Mouse (Mus musculus) hindbrain, embryonic 15.5 days (tissue): ENCODE measurements around the gene Tmem62. TPM values are rescaled to one million over a fixed set of nuclear protein-coding genes. Genes with fewer than 3 reads are reported as not detected.
A peak's percentile ranks its signal among the peaks of the same experiment; 100 is the strongest.
"Not testable (repeated sequence)": the region's sequence is repeated elsewhere in the genome, so short reads cannot be mapped to it uniquely, and the experiment has no call there.

ENCODE experiments used
- ATAC-seq: fragments of 200-750 bp; cut with Nextera tagmentation; 2 replicates; pipeline ENCODE4 v1.8.0; 2017; ENCODE audit warnings: low read depth, moderate number of reproducible peaks, moderate TSS enrichment; ENCODE audit not compliant: low FRiP score
- H3K27ac ChIP-seq: fragments of 300-500 bp; sonication (generic); replicated peaks from 2 replicates; pipeline ENCODE4 v1.5.1; 2015; ENCODE audit warnings: mild to moderate bottlenecking, inconsistent platforms
- H3K27me3 ChIP-seq: fragments of 300-500 bp; sonication (generic); 2 replicates; pipeline ENCODE4 v1.6.1; 2015; ENCODE audit warnings: control low read depth, inconsistent platforms
- H3K36me3 ChIP-seq: fragments of 300-500 bp; sonication (generic); 2 replicates; pipeline ENCODE4 v1.6.1; 2015; ENCODE audit warnings: control low read depth, inconsistent platforms
- H3K4me1 ChIP-seq: fragments of 300-500 bp; sonication (generic); replicated peaks from 2 replicates; pipeline ENCODE4 v1.6.1; 2015; ENCODE audit warnings: control low read depth, inconsistent platforms
- H3K4me2 ChIP-seq: fragments of 300-500 bp; sonication (generic); 2 replicates; pipeline ENCODE4 v1.6.1; 2015; ENCODE audit warnings: moderate library complexity, mild to moderate bottlenecking, inconsistent platforms
- H3K4me3 ChIP-seq: fragments of 300-500 bp; sonication (generic); 2 replicates; pipeline ENCODE4 v1.5.1; 2015; ENCODE audit warnings: mild to moderate bottlenecking, inconsistent platforms
- H3K9ac ChIP-seq: fragments of 300-500 bp; sonication (generic); 2 replicates; pipeline ENCODE4 v1.6.1; 2015; ENCODE audit warnings: inconsistent platforms
- H3K9me3 ChIP-seq: fragments of 300-500 bp; sonication (generic); 2 replicates; pipeline ENCODE4 v1.6.1; 2016; ENCODE audit warnings: control low read depth, inconsistent platforms
- WGBS: fragments of 180-500 bp; shearing (Covaris S2); methylation state at CpG from one replicate; pipeline ENCODE4 v1.1.7; 2015; 5-methylcytosine and 5-hydroxymethylcytosine counted together
- polyA plus RNA-seq: library from polyadenylated mRNA; unstranded; fragments of >200 nt; fragmentation: Nextera tagmentation; extraction: Ambion mirVana; gene quantifications from 2 replicates; pipeline ENCODE4 v1.2.1, GENCODE M21; 2015

The Tmem62 gene
- polyA plus RNA-seq, 1 experiment from 2014 or later = 14.1 TPM

DNA sequence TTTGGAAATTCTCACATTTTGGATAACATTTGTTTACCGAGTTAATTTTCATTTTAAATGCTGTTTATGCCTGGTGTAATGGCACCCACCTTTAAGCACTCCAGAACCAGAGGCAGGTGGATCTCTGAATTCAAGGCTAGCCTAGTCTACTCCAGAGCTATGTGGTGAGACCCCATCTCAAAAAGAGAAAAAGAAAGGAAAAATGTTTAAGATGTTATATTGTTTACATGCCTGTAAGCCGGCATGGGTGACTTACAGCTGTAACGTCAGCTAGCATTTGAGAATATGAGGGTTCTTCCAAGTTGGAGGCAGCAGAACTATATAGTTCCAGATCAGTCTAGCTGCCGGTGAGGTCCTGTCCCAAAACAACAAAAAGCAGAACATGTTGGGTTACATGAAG, 5.1 kb upstream of the Tmem62 start:
- 90% methylated on average over 4 of the region's 4 CpGs for WGBS
- Histone ChIP-seq H3K27me3 (no peaks in the 10 kb centered on the region), H3K4me2 (no peak overlapping the region), H3K4me1 (peaks cover 33% of the 10 kb centered on the region), H3K4me3 (no peak overlapping the region), H3K9ac (no peak overlapping the region), H3K36me3 (no peaks in the 10 kb centered on the region), H3K27ac (no peak overlapping the region), H3K9me3 (no peaks in the 10 kb centered on the region)
- no peak for ATAC-seq

DNA sequence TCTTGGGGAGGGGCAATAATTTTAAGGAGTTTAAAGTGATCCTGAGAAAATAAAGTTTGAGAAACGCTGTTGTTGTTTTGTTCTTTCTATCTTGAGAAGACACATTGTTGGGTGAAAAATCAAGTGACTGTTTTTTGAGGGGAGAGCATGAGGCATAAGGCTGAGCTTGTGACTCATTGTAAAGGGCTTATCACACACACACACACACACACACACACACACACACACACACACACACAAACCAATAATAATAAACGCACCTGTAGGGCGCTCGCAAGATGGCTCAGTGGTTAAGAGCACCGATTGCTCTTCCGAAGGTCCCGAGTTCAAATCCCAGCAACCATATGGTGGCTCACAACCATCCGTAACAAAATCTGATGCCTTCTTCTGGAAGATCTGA, 4.6 kb upstream of the Tmem62 start:
- not testable (repeated sequence) for H3K9me3 ChIP-seq, H3K4me2 ChIP-seq, H3K27me3 ChIP-seq, H3K4me3 ChIP-seq, H3K36me3 ChIP-seq, H3K27ac ChIP-seq, ATAC-seq, H3K9ac ChIP-seq
- whole genome bisulfite sequencing = 97% methylated on average over 8 of the region's 8 CpGs
- H3K4me1 ChIP-seq = peaks cover 33% of the 10 kb centered on the region

DNA sequence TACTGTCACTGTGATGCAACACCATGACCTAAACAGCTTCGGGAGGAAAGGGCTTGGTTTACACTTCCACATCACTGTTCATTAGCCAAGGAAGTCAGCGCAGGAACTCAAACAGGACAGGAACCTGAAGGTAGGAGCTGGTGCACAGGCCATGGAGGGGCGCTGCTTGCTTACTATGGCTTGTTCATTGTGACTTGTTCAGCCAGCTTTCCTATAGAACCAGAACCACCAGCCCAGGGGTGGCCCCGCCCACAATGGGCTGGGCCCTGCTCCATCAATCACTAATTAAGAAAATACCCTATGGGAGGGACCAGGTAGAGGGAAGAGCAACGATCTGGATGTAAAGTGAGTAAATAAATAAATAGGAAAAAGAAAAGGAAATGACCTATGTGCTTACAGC, 3.9 kb upstream of the Tmem62 start:
- 21% methylated on average over 5 of the region's 5 CpGs for WGBS
- ATAC-seq = no peak
- peaks cover 32% of the 10 kb centered on the region for H3K4me1 ChIP-seq
- H3K36me3 ChIP-seq = no peaks in the 10 kb centered on the region
- H3K27me3 ChIP-seq = no peaks in the 10 kb centered on the region
- H3K9me3 ChIP-seq = no peaks in the 10 kb centered on the region
- H3K9ac ChIP-seq = no peak overlapping the region
- peak overlapping the region; percentile 4; the same call in 1 of the 2 replicates for H3K4me2 ChIP-seq
- no peak overlapping the region for H3K4me3 ChIP-seq
- H3K27ac ChIP-seq = no peak overlapping the region

DNA sequence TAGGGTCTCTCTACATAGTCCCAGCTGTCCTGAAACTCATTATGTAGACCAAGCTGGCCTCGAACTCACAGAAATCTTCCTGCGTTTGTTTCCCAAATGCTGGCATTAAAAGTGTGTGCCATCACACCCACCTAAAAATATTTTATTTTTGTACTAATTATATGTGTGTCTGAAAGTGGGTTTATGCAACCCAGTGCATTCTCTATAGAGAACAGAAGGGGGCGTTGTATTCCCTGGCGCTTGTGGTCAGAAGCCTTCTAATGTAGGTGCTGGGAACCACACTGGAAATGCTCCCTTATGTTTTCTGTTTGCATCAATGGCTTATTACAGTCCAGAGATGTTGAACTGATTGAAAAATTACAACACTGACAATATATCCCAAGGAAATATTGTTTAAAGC, 509 bp upstream of the Tmem62 start:
- no peak overlapping the region for H3K4me3 ChIP-seq
- no peaks in the 10 kb centered on the region for H3K9me3 ChIP-seq
- no peak for ATAC-seq
- H3K4me1 ChIP-seq = peaks cover 19% of the 10 kb centered on the region
- 51% methylated on average over 4 of the region's 4 CpGs for WGBS
- H3K36me3 ChIP-seq = 0 out of 2 replicates have a peak, but pooled peaks cover 4% of the 10 kb centered on the region
- no peak overlapping the region for H3K9ac ChIP-seq
- no peak overlapping the region for H3K27ac ChIP-seq
- no peaks in the 10 kb centered on the region for H3K27me3 ChIP-seq
- peak overlapping the region; percentile 93 for H3K4me2 ChIP-seq

DNA sequence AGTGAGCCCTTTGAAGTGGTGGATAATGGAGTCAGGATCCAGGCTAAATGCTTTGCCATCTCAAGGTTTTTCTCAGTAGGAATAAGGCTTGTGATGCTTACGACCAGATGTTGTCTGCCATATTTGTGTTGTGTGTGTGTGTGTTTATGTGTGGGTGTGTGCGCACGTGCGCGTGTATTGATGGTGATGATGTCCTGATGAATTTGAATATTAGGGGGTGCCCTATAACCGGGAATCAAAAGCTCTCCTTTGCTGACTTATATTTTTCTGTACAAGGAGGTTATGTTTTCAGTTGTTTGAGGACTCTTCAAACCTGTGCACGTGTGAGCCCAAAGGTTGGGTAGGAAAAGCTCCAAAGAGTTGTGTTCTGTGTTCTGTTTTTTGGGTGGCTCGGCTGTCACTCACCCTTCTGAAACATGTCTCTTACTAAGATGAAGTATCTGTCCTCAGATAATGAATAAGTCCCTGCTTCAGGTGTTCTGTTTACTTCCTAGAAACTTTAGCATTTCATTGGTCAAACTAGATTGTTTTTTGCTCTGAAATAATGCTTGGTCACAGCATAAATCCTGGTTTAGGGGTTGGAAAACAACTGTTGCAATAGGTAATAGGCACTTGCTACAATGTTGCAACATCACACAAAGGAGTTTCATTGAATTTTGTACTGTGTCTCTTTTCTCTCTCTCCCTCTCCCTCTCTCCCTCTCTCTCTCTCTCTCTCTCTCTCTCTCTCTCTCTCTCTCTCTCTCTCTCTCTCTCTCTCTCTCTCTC, 1.3 kb downstream of the Tmem62 start:
- Histone ChIP-seq H3K9ac (peak overlapping the region; percentile 88), H3K27me3 (no peaks in the 10 kb centered on the region), H3K4me3 (peak overlapping the region; percentile 79), H3K36me3 (0 out of 2 replicates have a peak, but pooled peaks cover 11% of the 10 kb centered on the region), H3K4me2 (peak overlapping the region; percentile 93), H3K27ac (peak overlapping the region; percentile 89), H3K9me3 (no peaks in the 10 kb centered on the region), H3K4me1 (peaks cover 13% of the 10 kb centered on the region)
- no peak for ATAC-seq
- WGBS = 83% methylated on average over 8 of the region's 8 CpGs

DNA sequence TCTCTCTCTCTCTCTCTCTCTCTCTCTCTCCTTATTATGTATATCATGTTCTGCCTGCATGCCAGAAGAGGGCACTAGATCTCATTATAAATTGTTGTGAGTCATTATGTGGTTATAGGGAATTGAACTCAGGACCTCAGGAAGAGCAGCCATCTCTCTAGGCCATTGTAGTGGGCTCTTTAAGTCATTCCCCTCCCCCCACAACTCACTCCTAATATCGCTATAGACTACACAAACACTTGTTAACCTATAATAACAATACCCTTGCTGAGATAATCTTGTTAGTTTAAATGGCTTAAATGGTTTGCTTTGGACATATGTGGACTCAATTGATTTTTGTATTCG, 1.8 kb downstream of the Tmem62 start:
- no peaks in the 10 kb centered on the region for H3K27me3 ChIP-seq
- no peak for ATAC-seq
- H3K27ac ChIP-seq = no peak overlapping the region
- H3K9ac ChIP-seq = no peak overlapping the region
- H3K4me2 ChIP-seq = no peak overlapping the region
- peaks cover 13% of the 10 kb centered on the region for H3K4me1 ChIP-seq
- H3K4me3 ChIP-seq = no peak overlapping the region
- H3K9me3 ChIP-seq = no peaks in the 10 kb centered on the region
- WGBS = 54% methylated on average over 2 of the region's 2 CpGs
- H3K36me3 ChIP-seq = 0 out of 2 replicates have a peak, but pooled peaks cover 11% of the 10 kb centered on the region

DNA sequence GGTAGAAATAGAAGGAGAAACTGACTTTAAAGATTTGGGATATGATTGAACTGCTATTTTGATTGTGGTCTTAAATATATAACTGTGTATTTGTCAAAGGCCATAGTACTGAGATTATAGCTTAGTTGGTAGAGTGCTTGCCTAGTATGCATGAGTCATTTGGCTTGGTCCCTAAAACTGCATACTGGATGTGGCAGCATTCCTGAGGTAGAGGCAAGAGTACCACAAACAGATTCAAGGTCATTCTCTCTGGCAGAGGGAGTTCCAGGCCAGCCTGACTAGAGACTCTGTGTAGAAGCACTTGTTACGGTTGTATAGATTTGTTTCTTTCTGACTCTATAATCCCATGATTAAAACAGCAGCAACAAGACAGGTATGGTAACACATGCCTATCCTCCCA, 3.0 kb downstream of the Tmem62 start:
- Histone ChIP-seq H3K9me3 (no peaks in the 10 kb centered on the region), H3K4me2 (no peak overlapping the region), H3K36me3 (peaks cover 14% of the 10 kb centered on the region; the same call in 1 of the 2 replicates), H3K9ac (no peak overlapping the region), H3K27ac (no peak overlapping the region), H3K4me1 (peaks cover 13% of the 10 kb centered on the region), H3K4me3 (no peak overlapping the region), H3K27me3 (no peaks in the 10 kb centered on the region)
- WGBS = 92% methylated on average over 1 of the region's 1 CpGs
- ATAC-seq = no peak

DNA sequence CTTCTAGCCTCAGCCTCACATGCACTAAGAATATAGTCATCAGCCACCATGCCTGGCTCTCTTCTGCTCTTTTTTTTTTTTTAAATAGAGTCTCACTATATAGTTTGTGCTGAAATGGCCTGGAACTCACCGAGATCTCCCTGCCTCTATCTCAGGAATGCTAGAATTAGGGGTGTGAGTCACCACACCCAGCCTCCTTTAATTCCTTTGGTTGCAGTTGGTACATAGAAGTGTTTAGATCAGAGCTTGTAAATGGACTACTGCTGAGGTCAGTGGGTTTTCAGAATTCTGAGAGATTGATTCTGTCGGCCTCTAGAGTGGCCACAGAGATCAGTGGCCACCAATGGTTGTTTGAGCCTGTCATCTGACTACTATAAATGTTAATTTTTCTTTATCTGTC, 4.0 kb downstream of the Tmem62 start:
- H3K27ac ChIP-seq = no peak overlapping the region
- H3K27me3 ChIP-seq = no peaks in the 10 kb centered on the region
- H3K4me2 ChIP-seq = no peak overlapping the region
- ATAC-seq = no peak
- H3K9ac ChIP-seq = no peak overlapping the region
- H3K4me1 ChIP-seq = peaks cover 13% of the 10 kb centered on the region
- 83% methylated on average over 2 of the region's 2 CpGs for WGBS
- no peak overlapping the region for H3K4me3 ChIP-seq
- peaks cover 20% of the 10 kb centered on the region; the same call in 1 of the 2 replicates for H3K36me3 ChIP-seq
- H3K9me3 ChIP-seq = no peaks in the 10 kb centered on the region

DNA sequence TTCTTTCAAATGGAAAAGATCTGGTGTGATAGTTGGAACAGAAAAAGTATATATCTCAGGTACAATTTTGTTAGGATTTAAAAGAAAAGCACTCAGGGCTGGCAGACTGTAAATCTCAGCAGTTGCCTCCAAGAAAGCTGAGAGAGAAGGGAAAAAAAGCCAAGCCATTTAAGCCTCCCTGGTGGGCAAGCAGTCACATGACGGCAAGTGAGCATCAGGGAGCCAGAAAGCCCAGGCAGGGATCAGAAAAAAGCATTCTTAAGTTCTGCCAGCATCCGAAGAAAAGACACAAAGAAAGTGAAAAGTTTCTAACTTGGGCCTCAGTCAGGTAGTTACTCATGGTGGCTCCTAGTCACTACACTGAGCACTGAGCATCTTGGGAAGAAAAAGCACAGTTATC, 6.8 kb downstream of the Tmem62 start:
- no peak for ATAC-seq
- H3K4me3 ChIP-seq = no peak overlapping the region
- H3K36me3 ChIP-seq = peaks cover 34% of the 10 kb centered on the region
- H3K27me3 ChIP-seq = no peaks in the 10 kb centered on the region
- no peak overlapping the region for H3K9ac ChIP-seq
- H3K4me2 ChIP-seq = no peak overlapping the region
- no peaks in the 10 kb centered on the region for H3K4me1 ChIP-seq
- no peak overlapping the region for H3K27ac ChIP-seq
- no peaks in the 10 kb centered on the region for H3K9me3 ChIP-seq
- WGBS = 10% methylated on average over 2 of the region's 2 CpGs

DNA sequence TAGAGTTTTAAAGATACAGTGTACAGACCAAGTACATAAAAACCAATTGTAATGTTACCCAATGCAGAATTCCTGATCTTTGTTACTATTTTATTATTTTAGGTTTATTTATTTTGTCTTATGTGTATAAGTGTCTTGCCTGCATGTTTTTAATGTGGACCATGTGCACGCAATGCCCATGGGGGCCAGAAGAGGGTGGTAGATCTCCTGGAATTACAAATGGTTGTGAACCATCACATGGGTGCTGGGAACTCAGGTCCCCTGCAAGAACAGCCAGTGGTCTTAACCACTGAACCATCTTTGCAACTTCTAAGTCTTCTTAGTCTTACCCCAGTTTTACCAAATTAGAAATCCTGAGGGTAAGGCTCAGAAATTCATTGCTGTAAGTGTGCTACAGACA, 8.4 kb downstream of the Tmem62 start:
- H3K9ac ChIP-seq = no peak overlapping the region
- H3K27me3 ChIP-seq = no peaks in the 10 kb centered on the region
- WGBS = 91% methylated on average over 1 of the region's 1 CpGs
- H3K9me3 ChIP-seq = no peaks in the 10 kb centered on the region
- H3K36me3 ChIP-seq = peaks cover 40% of the 10 kb centered on the region
- no peak overlapping the region for H3K4me3 ChIP-seq
- no peak overlapping the region for H3K27ac ChIP-seq
- no peaks in the 10 kb centered on the region for H3K4me1 ChIP-seq
- no peak for ATAC-seq
- H3K4me2 ChIP-seq = no peak overlapping the region

DNA sequence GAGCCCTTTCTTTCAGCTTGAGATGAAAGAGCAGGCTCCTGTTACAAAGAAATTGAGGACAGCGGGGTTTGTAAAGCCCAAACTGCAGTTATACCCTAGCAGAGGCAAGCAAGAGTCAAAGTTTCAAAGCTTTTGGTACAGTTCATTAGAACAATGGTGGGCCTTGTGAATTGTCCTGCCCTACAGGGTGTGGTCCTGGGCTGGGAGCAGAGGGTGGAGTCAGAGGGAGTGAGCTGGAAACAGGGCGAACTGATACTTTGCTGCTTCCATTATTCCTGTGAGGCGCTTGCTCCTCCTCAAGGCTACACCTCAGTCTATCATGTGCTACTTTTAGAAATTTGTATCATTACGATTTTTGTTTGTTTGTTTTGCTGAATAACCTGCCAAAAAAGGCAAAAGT, 14.4 kb downstream of the Tmem62 start:
- Histone ChIP-seq H3K4me3 (no peak overlapping the region), H3K27me3 (no peaks in the 10 kb centered on the region), H3K36me3 (peaks cover 24% of the 10 kb centered on the region), H3K4me1 (no peaks in the 10 kb centered on the region), H3K9ac (no peak overlapping the region), H3K9me3 (no peaks in the 10 kb centered on the region), H3K27ac (no peak overlapping the region), H3K4me2 (no peak overlapping the region)
- no peak for ATAC-seq
- WGBS = 69% methylated on average over 4 of the region's 4 CpGs

DNA sequence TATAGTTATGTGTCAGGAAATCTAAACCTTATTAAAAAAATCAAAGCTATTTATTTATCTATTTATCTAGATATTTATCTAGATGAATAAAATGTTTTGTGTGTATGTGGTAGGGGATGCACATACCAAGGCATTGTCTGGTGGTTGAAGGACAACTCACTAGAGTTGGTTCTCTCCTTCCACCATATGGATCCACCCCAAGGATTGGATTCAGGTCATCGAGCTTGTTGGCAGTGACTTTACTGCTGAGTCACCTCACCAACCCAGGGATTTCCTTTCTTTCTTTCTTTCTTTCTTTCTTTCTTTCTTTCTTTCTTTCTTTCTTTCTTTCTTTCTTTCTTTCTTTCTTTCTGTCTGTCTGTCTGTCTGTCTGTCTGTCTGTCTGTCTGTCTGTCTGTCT, 19.8 kb downstream of the Tmem62 start:
- not testable (repeated sequence) for H3K4me2 ChIP-seq, H3K4me1 ChIP-seq, H3K27me3 ChIP-seq, H3K9me3 ChIP-seq, H3K27ac ChIP-seq, H3K9ac ChIP-seq, H3K4me3 ChIP-seq, H3K36me3 ChIP-seq, ATAC-seq
- WGBS = 76% methylated on average over 1 of the region's 1 CpGs

DNA sequence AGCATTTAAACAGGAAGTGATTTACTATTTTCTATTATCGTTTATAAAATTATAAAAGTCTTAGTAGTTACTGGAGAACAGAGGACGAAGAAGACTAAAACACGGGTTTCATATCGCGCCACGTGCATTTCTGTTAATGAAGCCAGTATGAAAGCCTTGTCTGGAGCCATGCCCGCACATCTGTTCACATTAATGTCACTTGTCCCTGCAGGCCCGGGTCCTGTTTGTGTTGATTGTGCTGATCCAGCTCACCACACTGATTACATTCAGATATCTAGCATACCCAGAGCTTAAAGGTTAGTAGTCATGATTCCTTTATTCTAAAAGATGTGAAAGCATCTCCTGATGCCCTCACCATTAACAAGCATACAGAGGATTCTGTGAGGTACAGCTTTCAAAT, 22.0 kb downstream of the Tmem62 start:
- Histone ChIP-seq H3K27ac (no peak overlapping the region), H3K4me2 (no peak overlapping the region), H3K9ac (no peak overlapping the region), H3K9me3 (no peaks in the 10 kb centered on the region), H3K4me3 (no peak overlapping the region), H3K36me3 (0 out of 2 replicates have a peak, but pooled peaks cover 7% of the 10 kb centered on the region), H3K27me3 (no peaks in the 10 kb centered on the region), H3K4me1 (no peaks in the 10 kb centered on the region)
- 88% methylated on average over 8 of the region's 8 CpGs for WGBS
- no peak for ATAC-seq
